Mouse (Mus musculus) erythroblast, embryonic 14.5 days (primary cell): ENCODE data around the gene Icos.

Source experiments
- GATA1 ChIP-seq: IDR thresholded peaks from 2 replicates; pipeline ENCODE4 v1.6.1; 2012; ENCODE audit warnings: low read length, inconsistent platforms, mixed read lengths
- TAL1 ChIP-seq: IDR thresholded peaks from 3 replicates; pipeline ENCODE4 v1.6.1; 2012; ENCODE audit warnings: low read length, inconsistent platforms, mixed read lengths

- no peak for TF ChIP-seq GATA1
- no peak for TF ChIP-seq TAL1
These were observed 52.2 kb downstream of the Icos start for GRCm38 (mm10) chr1:61029919-61030318.
